Mouse (Mus musculus) neural tube, embryonic 13.5 days (tissue): ENCODE measurements around the gene Nxpe4. TPM values are rescaled to one million over a fixed set of nuclear protein-coding genes. Genes with fewer than 3 reads are reported as not detected.
"Not testable (repeated sequence)": the region's sequence is repeated elsewhere in the genome, so short reads cannot be mapped to it uniquely, and the experiment has no call there.

Experiments used
- ATAC-seq: fragments of 200-750 bp; cut with Nextera tagmentation; 2 replicates; pipeline ENCODE4 v1.8.0; 2017; ENCODE audit warnings: low read depth, mild to moderate bottlenecking, moderate TSS enrichment, moderate library complexity
- H3K27ac ChIP-seq: fragments of 300-500 bp; sonication (generic); replicated peaks from 2 replicates; pipeline ENCODE4 v1.5.1; 2015; ENCODE audit warnings: moderate library complexity, mild to moderate bottlenecking, inconsistent platforms
- H3K27me3 ChIP-seq: fragments of 300-500 bp; sonication (generic); 2 replicates; pipeline ENCODE4 v1.6.1; 2015; ENCODE audit warnings: mild to moderate bottlenecking, inconsistent platforms
- H3K36me3 ChIP-seq: fragments of 300-500 bp; sonication (generic); 2 replicates; pipeline ENCODE4 v1.6.1; 2015; ENCODE audit warnings: mild to moderate bottlenecking, inconsistent platforms
- H3K4me1 ChIP-seq: fragments of 300-500 bp; sonication (generic); replicated peaks from 2 replicates; pipeline ENCODE4 v1.6.1; 2015; ENCODE audit warnings: inconsistent platforms
- H3K4me2 ChIP-seq: fragments of 300-500 bp; sonication (generic); 2 replicates; pipeline ENCODE4 v1.6.1; 2015; ENCODE audit warnings: inconsistent platforms, mild to moderate bottlenecking, moderate library complexity
- H3K4me3 ChIP-seq: fragments of 300-500 bp; sonication (generic); 2 replicates; pipeline ENCODE4 v1.5.1; 2015; ENCODE audit warnings: mild to moderate bottlenecking, inconsistent platforms
- H3K9ac ChIP-seq: fragments of 300-500 bp; sonication (generic); 2 replicates; pipeline ENCODE4 v1.6.1; 2015; ENCODE audit warnings: moderate library complexity, mild to moderate bottlenecking, inconsistent platforms
- H3K9me3 ChIP-seq: fragments of 300-500 bp; sonication (generic); 2 replicates; pipeline ENCODE4 v1.6.1; 2016; ENCODE audit warnings: inconsistent platforms
- WGBS: fragments of 180-500 bp; shearing (Covaris S2); methylation state at CpG from one replicate; pipeline ENCODE4 v1.1.7; 2015; 5-methylcytosine and 5-hydroxymethylcytosine counted together
- polyA plus RNA-seq: library from polyadenylated mRNA; unstranded; fragments of >200 nt; fragmentation: Nextera tagmentation; extraction: Ambion mirVana; gene quantifications from 2 replicates; pipeline ENCODE4 v1.2.1, GENCODE M21; 2015

Gene Nxpe4
- polyA plus RNA-seq: 6.5 and 7.2 TPM in 2 replicates

DNA sequence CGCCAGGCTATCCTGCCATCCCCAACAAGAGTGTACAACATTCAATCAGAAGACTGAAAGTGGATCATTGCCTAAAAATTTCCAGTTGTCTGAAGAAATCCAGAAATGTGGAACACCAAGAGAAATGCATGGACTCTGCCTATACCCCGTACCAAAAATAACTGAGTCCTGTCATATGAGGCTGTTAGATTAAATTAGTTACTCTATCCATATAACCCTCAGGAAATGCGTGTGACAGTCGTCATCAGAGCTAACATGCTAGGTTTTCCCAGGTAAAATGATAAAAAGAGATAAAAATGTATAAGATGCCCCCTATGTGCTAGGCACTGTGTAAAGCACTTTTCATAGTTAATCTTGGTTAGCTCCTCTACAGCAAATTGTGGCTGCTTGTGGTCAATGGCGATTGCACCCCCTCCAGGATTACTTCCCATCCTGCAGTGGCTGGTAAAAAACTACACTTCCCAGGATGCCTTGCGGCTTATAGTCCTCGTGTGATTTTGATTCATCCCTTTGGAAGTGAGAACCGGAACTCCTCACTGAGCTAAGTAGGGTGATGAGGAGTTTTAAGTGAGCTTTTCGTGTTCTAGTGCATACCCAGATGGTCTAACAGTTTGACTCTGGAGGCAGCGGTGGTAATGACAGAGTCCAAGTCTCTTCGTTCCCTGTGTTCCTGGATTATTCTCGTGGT is at the start of gene Nxpe4:
Nxpe4 (plus strand) TSS at position 519 of the 688 bp plus-strand sequence.
- Histone ChIP-seq H3K36me3 (no peaks in the 10 kb centered on the region), H3K4me3 (peak within 1 kb of the TSS; percentile 47), H3K9me3 (no peaks in the 10 kb centered on the region), H3K4me1 (peaks cover 15% of the 10 kb centered on the region), H3K27me3 (no peaks in the 10 kb centered on the region), H3K9ac (peak within 1 kb of the TSS; percentile 62), H3K27ac (no peak within 1 kb of the TSS), H3K4me2 (peak within 1 kb of the TSS; percentile 61)
- 32% methylated on average over 12 of the region's 12 CpGs for WGBS
- peak; percentile 75 for ATAC-seq

DNA sequence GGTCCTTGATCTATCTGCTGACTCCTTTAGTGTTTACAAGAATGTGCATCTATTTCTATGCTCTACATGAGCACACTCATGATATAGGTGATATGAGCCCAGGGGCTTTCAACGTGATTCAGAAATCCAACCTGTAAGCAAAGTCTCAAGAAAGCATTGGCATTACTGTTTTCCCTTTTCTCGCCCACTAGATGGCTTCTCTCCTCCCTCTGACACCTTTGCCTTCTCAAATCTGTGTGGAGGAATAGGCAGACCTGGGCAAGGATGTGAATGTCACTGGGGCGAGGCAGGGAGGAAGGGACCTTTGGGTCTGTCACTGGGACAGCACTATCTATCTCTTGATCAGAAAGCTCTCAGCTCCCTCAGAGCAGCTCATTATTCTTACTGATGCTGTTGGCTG is 35.0 kb upstream of the Nxpe4 start:
- no peak overlapping the region for H3K9ac ChIP-seq
- H3K4me2 ChIP-seq: no peak overlapping the region
- ATAC-seq: no peak
- no peaks in the 10 kb centered on the region for H3K36me3 ChIP-seq
- no peak overlapping the region for H3K4me3 ChIP-seq
- no peaks in the 10 kb centered on the region for H3K9me3 ChIP-seq
- H3K27ac ChIP-seq: no peak overlapping the region
- 42% methylated on average over 3 of the region's 3 CpGs for WGBS
- H3K27me3 ChIP-seq: no peaks in the 10 kb centered on the region
- H3K4me1 ChIP-seq: no peaks in the 10 kb centered on the region

DNA sequence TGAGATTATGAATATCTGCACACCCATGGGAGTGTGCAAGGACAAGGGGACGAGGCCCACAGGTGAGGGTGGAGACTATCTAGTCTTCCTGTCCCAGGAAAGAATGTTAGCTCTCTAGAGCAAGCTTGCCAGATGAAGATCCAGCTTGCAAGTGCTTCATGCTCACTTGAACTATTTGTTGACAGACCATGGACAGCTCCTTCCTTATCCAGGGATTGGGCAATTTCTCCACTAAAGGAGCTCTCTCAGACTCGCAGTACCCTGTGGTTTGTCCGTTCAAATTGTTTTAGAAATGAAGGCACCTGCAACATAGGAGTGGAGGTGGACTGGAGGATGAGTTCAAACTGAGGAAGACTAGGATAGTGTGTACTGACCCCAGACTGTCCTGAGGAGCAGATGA is 24.3 kb upstream of the Nxpe4 start:
- no peaks in the 10 kb centered on the region for H3K9me3 ChIP-seq
- peaks cover 16% of the 10 kb centered on the region for H3K27me3 ChIP-seq
- ATAC-seq: no peak
- H3K9ac ChIP-seq: no peak overlapping the region
- peaks cover 11% of the 10 kb centered on the region for H3K4me1 ChIP-seq
- H3K4me2 ChIP-seq: no peak overlapping the region
- no peak overlapping the region for H3K27ac ChIP-seq
- WGBS: 44% methylated on average over 3 of the region's 3 CpGs
- no peaks in the 10 kb centered on the region for H3K36me3 ChIP-seq
- no peak overlapping the region for H3K4me3 ChIP-seq

DNA sequence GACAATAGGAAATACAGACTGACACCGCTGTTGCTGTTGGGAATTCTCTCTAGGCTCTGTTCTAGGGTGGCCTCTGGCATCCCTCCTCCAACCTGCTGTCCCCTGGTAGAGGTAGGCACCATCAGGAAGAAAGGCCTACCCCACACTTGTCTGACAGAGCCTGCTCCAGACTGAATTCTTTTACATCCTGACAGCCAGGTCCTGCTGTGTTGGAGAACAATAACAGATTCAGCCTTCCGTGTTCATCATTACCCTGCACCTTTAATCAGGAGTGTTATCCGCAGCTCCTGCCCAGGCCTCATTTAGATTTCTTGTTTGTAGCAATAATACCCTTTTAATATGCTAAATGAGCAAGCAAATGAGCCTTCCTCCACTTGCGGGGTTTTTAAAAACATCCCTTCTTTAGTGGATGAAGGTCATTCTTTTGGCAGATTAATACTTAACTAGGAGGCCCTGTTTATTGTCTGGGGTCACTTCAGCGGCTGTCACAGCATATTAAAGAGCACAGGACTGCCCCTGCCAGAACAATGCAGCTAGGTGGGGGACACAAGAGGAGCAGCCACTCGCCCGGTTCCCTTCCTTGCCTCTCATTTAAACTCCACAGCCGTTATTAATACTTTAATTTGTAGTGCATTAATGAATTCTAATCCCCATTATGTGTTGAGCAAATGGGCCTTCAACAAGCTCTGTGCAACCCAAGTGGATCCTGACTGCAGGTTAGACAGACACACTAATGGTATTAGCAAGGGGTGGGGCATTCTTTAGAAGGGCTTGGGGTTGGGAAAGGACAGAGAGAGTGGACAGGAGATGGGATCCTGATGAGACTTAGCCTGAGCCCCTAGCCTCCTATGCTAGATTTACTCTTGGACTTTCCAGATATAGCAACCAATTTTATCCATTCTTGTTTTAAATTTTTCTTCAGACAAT is 21.1 kb upstream of the Nxpe4 start:
- Histone ChIP-seq H3K9ac (no peak overlapping the region), H3K9me3 (no peaks in the 10 kb centered on the region), H3K4me2 (no peak overlapping the region), H3K36me3 (no peaks in the 10 kb centered on the region), H3K4me1 (peaks cover 11% of the 10 kb centered on the region), H3K27ac (peak overlapping the region; percentile 49; the same call in 1 of the 2 replicates), H3K27me3 (peaks cover 18% of the 10 kb centered on the region), H3K4me3 (no peak overlapping the region)
- ATAC-seq: no peak
- 15% methylated on average over 8 of the region's 8 CpGs for WGBS

DNA sequence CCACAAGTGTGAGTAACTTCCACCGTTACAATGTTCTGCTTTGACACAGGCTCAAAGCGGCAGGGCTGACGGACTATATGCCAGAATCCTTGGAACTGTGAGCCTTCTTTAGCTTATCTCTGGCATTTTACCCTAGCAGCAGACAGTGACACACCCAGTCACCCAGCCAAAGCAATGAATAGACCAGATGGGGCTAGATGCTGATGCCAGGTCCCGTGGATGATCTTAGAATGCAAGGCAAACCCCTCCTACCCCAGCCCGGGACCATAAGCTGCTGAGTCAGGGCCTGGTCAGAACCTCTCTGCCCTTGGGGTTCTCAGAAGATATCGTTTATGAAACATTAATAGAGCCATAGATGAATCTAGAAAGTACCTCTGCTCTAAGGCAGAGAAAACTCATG is 19.2 kb upstream of the Nxpe4 start:
- peaks cover 15% of the 10 kb centered on the region for H3K4me1 ChIP-seq
- ATAC-seq: no peak
- no peak overlapping the region for H3K27ac ChIP-seq
- H3K27me3 ChIP-seq: peaks cover 12% of the 10 kb centered on the region; the same call in 1 of the 2 replicates
- no peak overlapping the region for H3K9ac ChIP-seq
- H3K9me3 ChIP-seq: no peaks in the 10 kb centered on the region
- H3K36me3 ChIP-seq: no peaks in the 10 kb centered on the region
- H3K4me2 ChIP-seq: no peak overlapping the region
- H3K4me3 ChIP-seq: no peak overlapping the region
- WGBS: 81% methylated on average over 6 of the region's 6 CpGs

DNA sequence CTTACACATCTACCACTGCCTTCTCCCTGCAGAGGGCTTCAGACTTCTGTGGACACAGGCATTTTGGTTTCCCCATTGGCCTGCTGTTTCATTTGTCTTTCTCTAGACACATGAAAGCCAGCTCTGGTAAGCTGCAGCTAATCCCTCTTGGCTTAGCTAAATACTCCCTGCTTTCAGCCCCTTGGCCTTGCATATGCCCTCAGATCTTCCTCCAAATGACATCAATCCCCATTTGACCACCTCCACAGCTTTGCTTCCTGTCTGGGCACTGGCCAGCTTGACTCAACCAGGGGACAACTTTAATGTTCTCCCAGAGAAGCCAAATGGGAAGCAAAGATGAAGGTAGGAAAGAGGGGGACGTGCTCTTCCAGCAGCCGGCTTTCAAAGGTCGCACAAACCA is 15.1 kb upstream of the Nxpe4 start:
- ATAC-seq: no peak

DNA sequence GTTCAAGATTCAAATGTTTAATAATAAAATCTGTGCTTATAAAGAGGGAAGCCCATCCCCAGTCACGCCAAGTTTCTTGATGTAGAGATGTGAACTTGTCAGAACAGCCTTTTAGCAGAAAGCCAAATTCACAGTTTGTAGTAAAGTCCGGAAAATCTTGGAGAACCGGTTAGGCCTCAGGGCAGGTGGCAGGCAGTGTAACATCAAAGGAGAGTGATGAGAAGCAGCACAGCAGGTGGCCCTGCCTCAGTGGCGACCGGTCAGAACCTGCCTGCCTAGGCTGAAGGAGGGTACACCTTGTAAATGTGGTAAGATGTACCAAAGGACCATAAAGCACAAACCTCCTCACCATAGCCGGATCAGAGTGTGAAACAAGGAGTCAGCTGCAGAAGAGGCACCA is 4.7 kb downstream of the Nxpe4 start:
- H3K4me1 ChIP-seq: peaks cover 15% of the 10 kb centered on the region
- WGBS: 58% methylated on average over 6 of the region's 6 CpGs
- not testable (repeated sequence) for H3K36me3 ChIP-seq, ATAC-seq, H3K27me3 ChIP-seq, H3K27ac ChIP-seq, H3K9ac ChIP-seq, H3K4me3 ChIP-seq, H3K4me2 ChIP-seq, H3K9me3 ChIP-seq

More for the DNA sequence above, 15.1 kb upstream of the Nxpe4 start:
- H3K27ac ChIP-seq: no peak overlapping the region
- H3K4me1 ChIP-seq: peaks cover 4% of the 10 kb centered on the region; the same call in 1 of the 2 replicates
- H3K4me2 ChIP-seq: no peak overlapping the region
- no peak overlapping the region for H3K4me3 ChIP-seq
- no peaks in the 10 kb centered on the region for H3K36me3 ChIP-seq
- no peaks in the 10 kb centered on the region for H3K9me3 ChIP-seq
- H3K9ac ChIP-seq: no peak overlapping the region
- 91% methylated on average over 3 of the region's 3 CpGs for WGBS
- H3K27me3 ChIP-seq: peaks cover 3% of the 10 kb centered on the region; the same call in 1 of the 2 replicates

DNA sequence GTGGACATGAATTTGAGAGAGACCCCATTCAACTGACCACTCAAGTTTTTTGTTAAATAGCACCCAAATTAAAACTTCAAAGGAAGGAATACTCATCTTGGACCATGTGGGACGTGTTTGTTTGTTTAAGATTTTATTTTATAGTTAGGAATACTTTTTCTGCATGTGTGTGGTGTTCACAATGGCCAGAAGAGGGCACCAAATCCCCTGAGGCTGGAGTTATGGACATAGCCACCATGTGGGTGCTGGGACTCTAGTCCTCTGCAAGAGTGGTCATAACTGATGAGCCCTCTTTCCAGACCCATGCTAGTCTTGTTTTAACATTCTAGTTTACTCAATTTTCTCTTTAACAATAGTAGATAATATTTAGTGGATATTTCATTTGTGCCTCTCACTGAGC is 14.9 kb downstream of the Nxpe4 start:
- WGBS: 54% methylated on average over 1 of the region's 1 CpGs
- ATAC-seq: no peak
- no peaks in the 10 kb centered on the region for H3K27me3 ChIP-seq

DNA sequence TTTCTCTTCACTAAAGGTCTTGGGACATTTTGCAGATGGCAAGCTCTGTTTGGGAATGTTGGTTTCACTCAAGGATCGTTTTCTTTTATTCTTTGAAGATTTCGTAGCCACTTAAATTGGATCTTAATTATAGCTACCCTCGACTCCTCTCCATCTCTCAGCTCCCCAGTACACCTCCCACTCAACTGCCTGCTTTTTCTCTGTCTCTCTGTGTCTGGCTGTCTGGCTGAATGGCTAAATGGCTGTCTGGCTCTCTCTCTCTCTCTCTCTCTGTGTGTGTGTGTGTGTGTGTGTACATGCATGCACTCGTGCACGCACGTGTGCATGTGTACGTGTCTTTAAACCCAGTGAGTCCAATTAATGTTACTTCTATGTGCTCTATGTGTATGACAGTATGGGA is 19.5 kb downstream of the Nxpe4 start:
- no peak overlapping the region for H3K4me2 ChIP-seq
- H3K36me3 ChIP-seq: no peaks in the 10 kb centered on the region
- no peak for ATAC-seq
- WGBS: 89% methylated on average over 7 of the region's 7 CpGs
- H3K9ac ChIP-seq: no peak overlapping the region
- no peaks in the 10 kb centered on the region for H3K9me3 ChIP-seq
- peaks cover 37% of the 10 kb centered on the region for H3K4me1 ChIP-seq
- H3K27me3 ChIP-seq: no peaks in the 10 kb centered on the region
- H3K4me3 ChIP-seq: no peak overlapping the region
- H3K27ac ChIP-seq: no peak overlapping the region

More for the DNA sequence above, 14.9 kb downstream of the Nxpe4 start:
- Histone ChIP-seq H3K4me1 (peaks cover 5% of the 10 kb centered on the region), H3K9ac (no peak overlapping the region), H3K36me3 (no peaks in the 10 kb centered on the region), H3K4me3 (no peak overlapping the region), H3K27ac (no peak overlapping the region), H3K9me3 (no peaks in the 10 kb centered on the region), H3K4me2 (no peak overlapping the region)

DNA sequence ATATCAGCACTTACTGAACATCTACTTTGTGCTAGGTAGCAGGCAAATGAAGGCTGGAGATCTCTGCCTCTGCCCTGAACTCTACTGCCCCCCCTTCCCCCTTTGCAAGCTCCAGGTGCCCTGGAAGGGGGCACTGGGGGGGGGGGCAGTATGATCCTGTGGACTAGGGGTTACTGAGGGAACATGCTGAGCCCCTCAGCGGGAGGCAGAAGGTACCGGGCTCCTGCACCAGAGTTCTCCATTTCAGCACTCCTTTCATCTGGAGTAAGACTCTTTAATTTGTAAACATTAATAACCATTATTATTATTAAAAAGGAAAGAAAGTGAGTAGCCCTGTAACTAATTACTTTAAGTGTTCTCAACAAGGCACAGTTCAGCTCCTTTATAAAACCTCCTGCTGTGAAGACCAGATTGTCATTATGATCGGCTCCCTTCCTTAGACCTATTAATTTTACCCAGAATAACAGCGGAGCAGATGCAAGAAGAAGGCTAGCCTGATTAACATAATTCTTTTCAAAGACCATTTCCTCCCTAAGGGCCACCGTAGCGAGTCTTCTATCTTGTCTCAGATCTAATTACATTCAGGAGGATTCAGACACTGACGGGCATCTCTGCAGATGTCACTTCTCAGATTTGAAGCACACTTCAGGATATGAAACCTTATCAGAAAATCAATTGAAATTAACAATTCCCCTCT is 21.0 kb downstream of the Nxpe4 start:
- Histone ChIP-seq H3K27me3 (no peaks in the 10 kb centered on the region), H3K4me1 (peaks cover 37% of the 10 kb centered on the region), H3K36me3 (no peaks in the 10 kb centered on the region), H3K9me3 (no peaks in the 10 kb centered on the region), H3K27ac (0 out of 2 replicates have a peak overlapping the region, but pooled peaks have one; percentile 43), H3K9ac (no peak overlapping the region), H3K4me2 (no peak overlapping the region), H3K4me3 (no peak overlapping the region)
- ATAC-seq: 0 out of 2 replicates have a peak, but pooled peaks have one; percentile 41
- 23% methylated on average over 7 of the region's 7 CpGs for WGBS

DNA sequence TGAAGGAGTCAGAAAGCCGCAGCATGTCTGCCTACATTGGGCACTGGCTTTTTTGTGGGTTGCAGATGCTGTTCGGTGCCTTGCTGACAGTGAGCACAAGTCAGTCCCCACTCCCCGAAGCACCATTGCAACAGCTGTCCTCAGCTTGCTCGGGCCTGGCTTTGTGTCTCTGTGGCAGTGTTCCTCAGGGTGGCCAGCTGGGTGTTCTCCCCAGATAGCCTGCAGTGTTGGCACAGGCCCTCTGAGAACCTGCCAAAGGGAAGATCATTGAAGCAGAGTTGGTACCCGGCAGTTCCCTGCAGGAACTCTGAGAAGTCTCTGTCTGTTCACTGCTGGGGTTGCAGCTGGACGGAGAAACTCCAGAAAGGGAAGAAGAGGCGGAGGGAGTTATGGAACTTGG is 22.5 kb downstream of the Nxpe4 start:
- H3K36me3 ChIP-seq: no peaks in the 10 kb centered on the region
- no peaks in the 10 kb centered on the region for H3K27me3 ChIP-seq
- ATAC-seq: peak; percentile 56
- peaks cover 37% of the 10 kb centered on the region for H3K4me1 ChIP-seq
- H3K9me3 ChIP-seq: no peaks in the 10 kb centered on the region
- no peak overlapping the region for H3K9ac ChIP-seq
- H3K4me2 ChIP-seq: no peak overlapping the region
- H3K4me3 ChIP-seq: no peak overlapping the region
- WGBS: 56% methylated on average over 7 of the region's 7 CpGs
- peak overlapping the region; percentile 70 for H3K27ac ChIP-seq

DNA sequence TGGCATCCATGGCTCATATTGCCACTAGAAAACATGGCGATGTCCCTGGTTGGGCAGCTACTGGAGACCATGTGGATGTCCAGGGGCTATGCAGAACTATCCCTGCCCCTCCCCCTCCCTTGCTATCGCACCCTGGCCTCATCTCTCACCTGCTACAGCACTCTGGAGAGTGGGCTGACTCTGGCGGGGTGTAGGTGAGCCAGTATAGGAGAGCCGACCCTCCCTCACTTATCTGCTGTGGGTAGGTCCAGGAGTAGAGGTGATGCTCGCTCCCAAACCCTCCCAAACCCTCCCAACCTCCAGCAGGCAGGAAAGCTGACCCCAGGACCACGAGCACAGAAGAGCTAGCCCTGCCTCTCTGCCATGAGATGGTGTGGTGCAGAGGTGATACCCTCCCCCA is 27.0 kb downstream of the Nxpe4 start:
- no peaks in the 10 kb centered on the region for H3K36me3 ChIP-seq
- H3K9me3 ChIP-seq: no peaks in the 10 kb centered on the region
- peaks cover 16% of the 10 kb centered on the region for H3K4me1 ChIP-seq
- no peak overlapping the region for H3K9ac ChIP-seq
- WGBS: 81% methylated on average over 6 of the region's 6 CpGs
- no peaks in the 10 kb centered on the region for H3K27me3 ChIP-seq
- ATAC-seq: 0 out of 2 replicates have a peak, but pooled peaks have one; percentile 32
- no peak overlapping the region for H3K27ac ChIP-seq
- no peak overlapping the region for H3K4me3 ChIP-seq
- H3K4me2 ChIP-seq: no peak overlapping the region
